Mouse (Mus musculus) midbrain, embryonic 10.5 days (tissue): ENCODE results near the gene Ghr. TPM values are rescaled to one million over a fixed set of nuclear protein-coding genes. Genes with fewer than 3 reads are reported as not detected.

Source experiments
- DNase-seq: peaks from one replicate; pipeline ENCODE4 v3.0.0-alpha.2; 2017; ENCODE audit warnings: low spot score
- H3K27ac ChIP-seq: fragments of 300-500 bp; sonication (generic); replicated peaks from 2 replicates; pipeline ENCODE4 v1.5.1; 2016; ENCODE audit warnings: mild to moderate bottlenecking
- H3K27me3 ChIP-seq: fragments of 300-500 bp; sonication (generic); 2 replicates; pipeline ENCODE4 v1.6.1; 2016; ENCODE audit warnings: low read depth, mild to moderate bottlenecking; ENCODE audit not compliant: poor library complexity, severe bottlenecking
- H3K36me3 ChIP-seq: fragments of 300-500 bp; sonication (generic); 2 replicates; pipeline ENCODE4 v1.6.1; 2016; ENCODE audit warnings: mild to moderate bottlenecking, moderate library complexity
- H3K4me1 ChIP-seq: fragments of 300-500 bp; sonication (generic); 2 replicates; pipeline ENCODE4 v1.6.1; 2016
- H3K4me3 ChIP-seq: fragments of 300-500 bp; sonication (generic); 2 replicates; pipeline ENCODE4 v1.5.1; 2016; ENCODE audit warnings: mild to moderate bottlenecking, moderate library complexity
- H3K9me3 ChIP-seq: fragments of 300-500 bp; sonication (generic); replicated peaks from 2 replicates; pipeline ENCODE4 v1.6.1; 2016; ENCODE audit warnings: mild to moderate bottlenecking
- WGBS: fragments of 180-500 bp; shearing (Covaris S2); methylation state at CpG from one replicate; pipeline ENCODE4 v1.1.7; 2016; 5-methylcytosine and 5-hydroxymethylcytosine counted together
- polyA plus RNA-seq: library from polyadenylated mRNA; unstranded; fragments of >200 nt; fragmentation: Nextera tagmentation; extraction: Ambion mirVana; gene quantifications from 2 replicates; pipeline ENCODE4 v1.2.1, GENCODE M21; 2016

Ghr gene
- polyA plus RNA-seq, 1 experiment from 2014 or later: 6.9 TPM

DNA sequence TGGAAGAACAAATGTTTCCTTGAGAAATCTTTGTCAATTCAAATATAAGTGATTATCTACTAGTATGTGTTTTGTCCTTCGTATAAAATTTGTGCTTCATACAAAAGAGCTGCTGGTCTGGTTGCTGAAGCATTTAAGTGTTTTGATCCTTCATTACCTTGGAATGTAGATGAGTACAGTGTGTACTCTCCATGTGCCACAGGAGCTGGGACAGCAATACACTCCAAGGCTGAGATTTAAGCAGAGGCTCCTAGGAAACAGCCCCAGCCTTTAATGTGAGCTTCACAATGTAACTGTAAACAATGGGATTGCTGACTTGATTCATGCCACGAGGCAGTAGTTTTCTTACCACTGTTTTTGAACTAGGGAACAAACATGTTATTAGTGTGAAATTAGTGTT lies 251.5 kb downstream of the Ghr start:
- H3K36me3 ChIP-seq: no peaks in the 10 kb centered on the region
- WGBS: 80% methylated on average over 2 of the region's 2 CpGs

DNA sequence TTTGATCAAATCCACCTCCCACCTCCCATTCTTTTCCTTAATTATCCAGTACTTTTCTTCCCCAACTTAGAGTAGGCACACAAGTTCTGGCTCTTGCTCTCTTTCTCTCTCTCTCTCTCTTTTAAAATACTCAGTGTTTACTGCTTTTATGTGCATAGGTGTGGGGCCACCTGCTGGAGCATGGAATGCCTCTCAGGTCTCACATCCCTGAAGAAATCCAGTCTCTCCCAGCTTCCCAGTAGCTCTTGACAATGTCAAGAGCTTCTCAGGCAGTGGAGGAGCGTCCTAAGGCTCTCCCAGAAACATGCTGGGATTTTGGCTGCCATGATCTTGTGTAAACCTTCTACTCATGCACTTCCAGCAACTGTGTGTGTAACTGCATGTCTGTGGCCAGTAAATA lies 253.0 kb downstream of the Ghr start:
- WGBS: 86% methylated on average over 1 of the region's 1 CpGs
- no peaks in the 10 kb centered on the region for H3K36me3 ChIP-seq
- no peaks in the 10 kb centered on the region for H3K27me3 ChIP-seq
- H3K9me3 ChIP-seq: no peaks in the 10 kb centered on the region
- DNase-seq: no peak
- H3K4me1 ChIP-seq: no peaks in the 10 kb centered on the region
- H3K27ac ChIP-seq: no peak overlapping the region
- no peak overlapping the region for H3K4me3 ChIP-seq

More for the DNA sequence above, 251.5 kb downstream of the Ghr start:
- no peak for DNase-seq
- Histone ChIP-seq H3K27me3 (no peaks in the 10 kb centered on the region), H3K27ac (no peak overlapping the region), H3K4me1 (no peaks in the 10 kb centered on the region), H3K4me3 (no peak overlapping the region), H3K9me3 (no peaks in the 10 kb centered on the region)

DNA sequence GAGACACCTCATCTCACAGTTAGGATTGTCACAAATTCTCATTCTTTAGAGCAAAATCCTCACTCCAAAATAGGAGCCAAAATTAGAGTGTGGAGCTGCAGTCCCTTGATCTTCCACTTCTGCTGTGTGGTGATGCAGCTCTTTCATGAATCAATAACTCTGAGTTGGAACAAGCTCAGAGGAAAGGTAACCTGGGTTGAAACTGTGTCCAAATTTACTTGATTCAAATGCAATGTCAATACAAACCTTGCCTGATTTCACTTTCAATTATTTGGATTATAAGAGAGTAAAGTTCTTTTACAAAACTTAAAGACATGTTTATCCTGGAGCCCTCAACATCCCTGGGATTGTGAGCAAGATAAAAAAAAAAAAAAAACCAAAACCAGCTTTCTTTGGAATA lies 260.3 kb downstream of the Ghr start:
- Histone ChIP-seq H3K27me3 (no peaks in the 10 kb centered on the region), H3K36me3 (no peaks in the 10 kb centered on the region), H3K4me3 (no peak overlapping the region), H3K27ac (no peak overlapping the region), H3K9me3 (no peaks in the 10 kb centered on the region), H3K4me1 (no peaks in the 10 kb centered on the region)
- DNase-seq: no peak

DNA sequence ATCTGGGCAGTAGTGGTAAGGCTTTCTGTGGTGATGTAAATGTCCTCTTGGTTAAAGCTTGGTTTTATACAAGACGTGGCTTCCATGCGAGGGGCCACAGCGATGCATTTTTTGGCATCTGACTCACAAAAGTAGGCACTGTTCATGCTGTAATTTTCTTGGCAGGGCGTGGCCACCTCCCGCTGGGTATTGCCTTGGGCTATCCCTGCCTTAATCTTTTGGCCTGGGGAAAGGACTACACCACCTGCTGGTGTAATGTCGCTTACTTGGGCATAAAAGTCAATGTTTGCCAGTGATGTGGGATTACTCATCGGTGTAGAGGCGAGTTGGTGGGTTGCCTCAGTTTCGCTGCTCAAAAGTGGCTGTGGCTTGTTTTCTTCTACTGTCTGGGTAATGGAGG lies 263.4 kb downstream of the Ghr start:
- Histone ChIP-seq H3K27ac (no peak overlapping the region), H3K27me3 (no peaks in the 10 kb centered on the region), H3K36me3 (no peaks in the 10 kb centered on the region), H3K4me3 (no peak overlapping the region), H3K4me1 (no peaks in the 10 kb centered on the region), H3K9me3 (no peaks in the 10 kb centered on the region)
- no peak for DNase-seq
- WGBS: 82% methylated on average over 9 of the region's 9 CpGs

DNA sequence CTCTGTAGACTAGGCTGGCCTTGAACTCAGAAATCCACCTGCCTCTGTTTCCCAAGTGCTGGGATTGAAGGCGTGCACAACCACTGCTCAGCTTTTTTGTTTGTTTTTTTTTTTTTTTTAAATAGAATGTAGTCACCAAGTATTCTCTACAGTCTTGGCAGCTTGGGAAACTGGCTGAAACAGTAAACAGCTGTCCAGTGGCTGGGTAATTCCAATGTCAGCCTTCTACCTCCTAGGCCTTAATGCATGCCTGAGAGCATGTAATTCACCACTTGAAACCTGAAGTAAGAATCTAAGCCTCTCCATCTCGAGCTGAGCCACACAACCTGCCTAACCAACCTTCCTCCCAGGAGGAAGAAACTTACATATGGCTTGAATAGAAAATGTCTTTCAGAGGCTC lies 266.7 kb downstream of the Ghr start:
- WGBS: 88% methylated on average over 2 of the region's 2 CpGs
- Histone ChIP-seq H3K4me1 (no peaks in the 10 kb centered on the region), H3K27ac (no peak overlapping the region), H3K27me3 (no peaks in the 10 kb centered on the region), H3K4me3 (no peak overlapping the region), H3K9me3 (no peaks in the 10 kb centered on the region), H3K36me3 (no peaks in the 10 kb centered on the region)
- no peak for DNase-seq

DNA sequence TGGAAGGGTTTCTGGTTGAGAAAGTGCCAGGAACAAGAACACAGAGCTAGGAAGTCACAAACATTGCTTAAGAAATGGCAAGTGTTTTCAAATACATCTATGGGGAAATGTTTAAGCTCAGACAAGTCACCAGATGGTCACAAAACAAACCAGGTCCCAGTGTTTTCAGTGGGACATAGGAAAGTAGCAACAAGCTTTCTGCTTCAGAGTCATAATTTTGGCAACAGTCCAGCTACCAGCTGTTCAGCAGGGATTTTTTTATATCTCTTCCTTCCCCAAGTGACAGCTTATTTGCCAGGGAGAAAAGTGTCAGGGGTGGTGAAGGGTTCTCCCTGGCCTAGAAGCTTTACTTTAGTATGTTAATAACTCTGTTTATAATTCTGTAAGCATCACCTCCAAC lies 270.4 kb downstream of the Ghr start:
- Histone ChIP-seq H3K9me3 (no peaks in the 10 kb centered on the region), H3K27ac (no peak overlapping the region), H3K4me1 (no peaks in the 10 kb centered on the region), H3K36me3 (no peaks in the 10 kb centered on the region), H3K27me3 (no peaks in the 10 kb centered on the region), H3K4me3 (no peak overlapping the region)
- no peak for DNase-seq

DNA sequence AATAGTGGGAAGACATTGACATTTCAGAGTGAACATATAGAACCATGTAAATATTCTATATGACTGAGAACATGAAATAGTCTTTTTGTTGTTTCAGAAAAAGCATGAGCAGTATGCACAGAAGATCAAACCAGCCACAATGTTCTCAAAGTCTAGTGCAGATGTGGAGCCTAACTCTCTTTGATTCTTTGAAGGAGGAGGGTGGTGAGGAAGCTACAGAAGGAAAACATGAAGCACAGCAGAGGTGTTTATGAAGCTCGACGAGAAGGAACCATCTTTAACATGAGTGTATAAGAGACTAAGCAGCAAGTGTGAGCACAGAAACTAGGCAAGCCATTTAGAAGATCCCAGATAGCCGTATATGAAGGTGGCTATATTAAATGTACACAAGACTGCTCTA lies 273.4 kb downstream of the Ghr start:
- no peaks in the 10 kb centered on the region for H3K9me3 ChIP-seq
- H3K36me3 ChIP-seq: no peaks in the 10 kb centered on the region
- no peaks in the 10 kb centered on the region for H3K4me1 ChIP-seq
- no peak overlapping the region for H3K4me3 ChIP-seq
- H3K27me3 ChIP-seq: no peaks in the 10 kb centered on the region
- 86% methylated on average over 3 of the region's 3 CpGs for WGBS
- no peak overlapping the region for H3K27ac ChIP-seq
- no peak for DNase-seq

DNA sequence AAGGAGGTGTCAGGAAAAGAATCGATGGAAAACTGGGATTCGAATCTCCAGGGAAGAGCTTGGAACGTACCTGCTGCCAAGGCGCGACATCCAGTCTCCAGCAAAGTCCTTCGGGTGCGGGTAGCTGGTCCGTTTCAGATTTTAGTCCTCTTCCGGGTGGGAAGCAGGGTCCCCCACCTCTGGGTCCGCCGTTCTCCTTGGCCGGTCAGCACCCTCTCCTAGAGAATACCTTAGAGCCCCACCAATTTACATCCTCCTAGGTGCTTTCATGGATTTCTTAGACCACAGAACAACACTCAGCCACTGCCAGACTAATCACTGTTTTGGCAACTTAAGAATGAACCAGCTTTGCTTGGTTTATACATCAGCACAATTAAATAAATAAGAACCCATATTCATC lies 279.9 kb downstream of the Ghr start, which contains the start of gene Ccdc152:
TSS of gene Ccdc152 (minus strand) at position 101 of the 400 bp plus-strand sequence.
- no peak within 1 kb of the TSS for H3K4me3 ChIP-seq
- no peak for DNase-seq
- no peak within 1 kb of the TSS for H3K27ac ChIP-seq
- no peaks in the 10 kb centered on the region for H3K27me3 ChIP-seq
- no peaks in the 10 kb centered on the region for H3K4me1 ChIP-seq
- 92% methylated on average over 12 of the region's 12 CpGs for WGBS
- H3K36me3 ChIP-seq: no peaks in the 10 kb centered on the region
- H3K9me3 ChIP-seq: no peaks in the 10 kb centered on the region

DNA sequence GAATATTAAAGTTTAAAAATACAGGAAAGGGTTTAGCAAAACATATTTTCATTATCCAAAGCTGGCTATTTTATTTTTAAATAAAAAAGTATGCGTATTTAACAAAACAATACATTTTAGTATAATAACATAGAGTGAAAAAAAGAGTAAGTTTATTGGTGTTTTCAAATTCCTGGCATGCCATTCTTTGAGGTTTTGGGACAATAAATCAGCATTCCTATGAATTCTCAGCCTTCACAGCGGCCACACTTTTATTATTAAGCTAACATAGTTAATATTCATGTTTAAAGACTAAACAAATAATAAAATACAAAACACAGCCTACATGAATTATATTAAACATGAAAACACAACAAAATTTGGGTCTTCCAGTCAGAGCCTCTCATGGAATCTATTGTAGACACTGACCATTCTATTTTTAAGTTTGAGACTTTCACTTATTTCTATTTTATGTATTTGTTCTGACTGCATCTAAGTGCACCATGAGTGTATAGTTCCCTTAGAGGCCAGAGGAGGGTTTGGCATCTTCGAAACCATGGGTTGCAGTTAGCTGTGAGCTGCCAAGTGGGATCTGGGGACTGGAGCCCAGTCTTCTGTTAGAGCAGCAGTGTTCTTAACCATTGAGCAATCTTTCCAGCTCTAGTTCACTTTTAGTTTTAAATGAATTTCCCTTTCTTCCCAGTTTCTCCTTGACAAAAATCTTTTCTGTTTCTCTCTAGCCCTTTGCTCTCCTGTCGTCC lies 282.8 kb downstream of the Ghr start:
- Histone ChIP-seq H3K27ac (no peak overlapping the region), H3K9me3 (no peaks in the 10 kb centered on the region), H3K4me1 (no peaks in the 10 kb centered on the region), H3K36me3 (no peaks in the 10 kb centered on the region), H3K4me3 (no peak overlapping the region), H3K27me3 (no peaks in the 10 kb centered on the region)
- WGBS: 85% methylated on average over 4 of the region's 4 CpGs
- no peak for DNase-seq

DNA sequence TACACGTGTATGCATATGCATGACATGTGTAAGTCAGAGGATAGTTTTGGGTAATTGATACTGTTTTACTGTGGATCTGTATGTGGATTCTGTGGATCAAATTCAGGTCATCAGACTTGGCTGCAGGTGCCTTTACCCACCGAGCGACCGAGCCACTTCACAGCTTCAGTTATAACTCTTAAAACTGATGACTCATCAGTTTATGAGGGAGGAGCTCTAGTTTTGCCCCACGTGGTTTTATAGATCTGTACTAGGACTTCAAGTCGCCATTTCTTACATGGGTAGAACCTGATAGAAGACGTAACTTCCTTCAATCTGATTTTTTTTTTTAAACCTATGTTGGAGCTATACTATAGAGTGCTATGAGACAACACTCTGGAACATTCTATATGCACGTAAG lies 285.7 kb downstream of the Ghr start:
- Histone ChIP-seq H3K36me3 (no peaks in the 10 kb centered on the region), H3K27me3 (no peaks in the 10 kb centered on the region), H3K4me1 (no peaks in the 10 kb centered on the region), H3K27ac (no peak overlapping the region), H3K9me3 (no peaks in the 10 kb centered on the region), H3K4me3 (no peak overlapping the region)
- 87% methylated on average over 8 of the region's 8 CpGs for WGBS
- DNase-seq: no peak

DNA sequence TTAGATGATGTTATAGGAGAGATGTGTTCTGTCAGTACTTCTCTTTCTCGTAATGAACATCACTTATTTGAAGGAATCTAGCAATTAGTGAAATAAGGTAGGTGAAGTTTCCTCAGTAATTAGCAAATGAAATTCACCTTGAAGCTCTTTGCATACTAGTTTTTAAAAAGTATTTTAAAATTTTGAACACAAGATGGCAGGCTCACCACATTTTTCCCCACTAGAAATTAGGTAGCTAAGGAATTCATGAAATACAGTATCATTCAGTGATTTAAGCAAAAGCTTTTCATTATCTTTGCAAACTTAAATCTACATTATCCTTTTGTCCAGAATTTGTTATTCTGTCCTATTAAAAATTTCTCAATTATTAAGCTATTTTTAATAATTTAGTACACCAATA lies 287.3 kb downstream of the Ghr start:
- no peaks in the 10 kb centered on the region for H3K4me1 ChIP-seq
- no peak overlapping the region for H3K4me3 ChIP-seq
- no peak for DNase-seq
- 89% methylated on average over 1 of the region's 1 CpGs for WGBS
- H3K36me3 ChIP-seq: no peaks in the 10 kb centered on the region
- H3K27ac ChIP-seq: no peak overlapping the region
- H3K27me3 ChIP-seq: no peaks in the 10 kb centered on the region
- no peaks in the 10 kb centered on the region for H3K9me3 ChIP-seq

DNA sequence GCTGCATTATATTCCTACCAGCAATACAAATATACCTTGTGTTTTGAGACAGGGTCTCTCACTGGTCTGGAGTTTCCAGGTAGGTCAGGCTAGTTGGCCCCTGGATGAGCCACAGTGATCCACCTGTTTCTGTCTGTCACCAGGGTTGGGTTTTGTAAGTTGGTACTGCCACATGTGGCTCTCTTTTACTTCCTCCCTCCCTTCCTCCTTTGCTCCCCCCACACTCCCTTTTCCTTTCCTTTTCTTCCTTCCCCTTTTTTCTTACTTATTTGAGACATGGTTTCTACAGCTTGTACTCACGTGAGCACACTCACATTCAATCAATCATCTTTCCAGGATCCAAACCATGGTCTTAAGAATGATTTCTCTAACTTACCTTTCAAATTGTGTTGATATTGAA lies 289.8 kb downstream of the Ghr start:
- no peaks in the 10 kb centered on the region for H3K9me3 ChIP-seq
- 77% methylated on average over 1 of the region's 1 CpGs for WGBS
- no peak overlapping the region for H3K4me3 ChIP-seq
- no peak for DNase-seq
- H3K4me1 ChIP-seq: no peaks in the 10 kb centered on the region
- H3K27me3 ChIP-seq: no peaks in the 10 kb centered on the region
- H3K27ac ChIP-seq: no peak overlapping the region
- H3K36me3 ChIP-seq: no peaks in the 10 kb centered on the region

DNA sequence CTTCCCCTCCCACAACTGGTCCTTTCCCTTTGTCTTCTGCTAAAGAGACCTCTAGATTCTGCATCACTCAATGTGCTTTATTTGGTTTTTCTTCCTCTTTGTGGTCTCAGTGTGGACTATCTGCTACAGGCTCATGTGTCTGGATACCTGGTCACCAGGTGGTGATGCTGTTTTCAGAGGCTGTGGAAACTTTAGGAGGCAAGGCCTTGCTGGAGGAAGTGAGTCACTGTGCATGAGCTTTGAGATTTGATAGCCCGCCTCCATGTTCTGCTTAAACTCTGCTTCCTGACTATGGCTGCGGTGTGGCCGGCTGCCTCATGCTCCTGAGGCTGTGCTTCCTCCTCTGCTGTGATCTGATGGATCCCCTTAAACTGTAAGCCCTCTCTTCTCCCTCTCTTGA lies 292.9 kb downstream of the Ghr start:
- no peak for DNase-seq
- Histone ChIP-seq H3K27me3 (no peaks in the 10 kb centered on the region), H3K9me3 (no peaks in the 10 kb centered on the region), H3K27ac (no peak overlapping the region), H3K36me3 (no peaks in the 10 kb centered on the region), H3K4me1 (no peaks in the 10 kb centered on the region), H3K4me3 (no peak overlapping the region)
- 90% methylated on average over 3 of the region's 3 CpGs for WGBS

DNA sequence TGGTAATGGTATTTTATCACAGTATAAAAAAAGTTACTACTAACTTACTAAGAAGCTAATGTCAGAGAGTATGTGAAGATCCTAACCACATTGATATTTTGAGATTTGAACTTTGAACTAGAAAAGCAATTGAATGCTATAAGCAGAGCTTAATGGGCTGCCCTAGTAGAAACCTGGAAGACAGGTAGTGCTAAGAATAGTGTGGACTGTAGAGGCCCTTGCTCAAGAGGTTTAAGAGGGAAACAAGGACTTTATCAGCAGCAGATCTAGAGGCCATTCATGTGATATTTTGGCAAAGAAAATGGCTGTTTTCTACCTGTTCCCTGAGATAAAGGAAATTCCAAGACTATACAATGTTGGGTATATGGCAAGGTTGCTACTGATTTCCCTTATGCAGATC lies 297.3 kb downstream of the Ghr start:
- DNase-seq: no peak
- H3K27me3 ChIP-seq: no peaks in the 10 kb centered on the region

More for the DNA sequence above, 297.3 kb downstream of the Ghr start:
- H3K4me1 ChIP-seq: no peaks in the 10 kb centered on the region
- H3K27ac ChIP-seq: no peak overlapping the region
- H3K4me3 ChIP-seq: no peak overlapping the region
- H3K9me3 ChIP-seq: no peaks in the 10 kb centered on the region
- H3K36me3 ChIP-seq: no peaks in the 10 kb centered on the region
